Mouse (Mus musculus) heart, embryonic 15.5 days (tissue): ENCODE results near the gene Erg28. TPM values are rescaled to one million over a fixed set of nuclear protein-coding genes. Genes with fewer than 3 reads are reported as not detected.

ENCODE experiments used
- ATAC-seq: fragments of 200-750 bp; cut with Nextera tagmentation; replicated peaks from 2 replicates; pipeline ENCODE4 v1.8.0; 2017; ENCODE audit warnings: low read depth, moderate TSS enrichment; ENCODE audit not compliant: insufficient number of reproducible peaks, insufficient read depth, low FRiP score
- H3K27ac ChIP-seq: fragments of 300-500 bp; sonication (generic); 2 replicates; pipeline ENCODE4 v1.5.1; 2015; ENCODE audit warnings: mild to moderate bottlenecking, inconsistent platforms
- H3K27me3 ChIP-seq: fragments of 300-500 bp; sonication (generic); 2 replicates; pipeline ENCODE4 v1.6.1; 2015; ENCODE audit warnings: inconsistent platforms
- H3K36me3 ChIP-seq: fragments of 300-500 bp; sonication (generic); 2 replicates; pipeline ENCODE4 v1.6.1; 2015; ENCODE audit warnings: mild to moderate bottlenecking, inconsistent platforms
- H3K4me1 ChIP-seq: fragments of 300-500 bp; sonication (generic); replicated peaks from 2 replicates; pipeline ENCODE4 v1.6.1; 2015; ENCODE audit warnings: inconsistent platforms
- H3K4me2 ChIP-seq: fragments of 300-500 bp; sonication (generic); 2 replicates; pipeline ENCODE4 v1.6.1; 2015; ENCODE audit warnings: inconsistent platforms, mild to moderate bottlenecking, moderate library complexity
- H3K4me3 ChIP-seq: fragments of 300-500 bp; sonication (generic); 2 replicates; pipeline ENCODE4 v1.5.1; 2015; ENCODE audit warnings: mild to moderate bottlenecking, inconsistent platforms
- H3K9ac ChIP-seq: fragments of 300-500 bp; sonication (generic); 2 replicates; pipeline ENCODE4 v1.6.1; 2015; ENCODE audit warnings: mild to moderate bottlenecking, inconsistent platforms
- H3K9me3 ChIP-seq: fragments of 300-500 bp; sonication (generic); replicated peaks from 2 replicates; pipeline ENCODE4 v1.6.1; 2016; ENCODE audit warnings: inconsistent platforms
- WGBS: fragments of 180-500 bp; shearing (Covaris S2); methylation state at CpG from one replicate; pipeline ENCODE4 v1.1.7; 2015; ENCODE audit warnings: mixed read lengths; 5-methylcytosine and 5-hydroxymethylcytosine counted together
- polyA plus RNA-seq: library from polyadenylated mRNA; unstranded; fragments of >200 nt; fragmentation: Nextera tagmentation; extraction: Ambion mirVana; gene quantifications from 2 replicates; pipeline ENCODE4 v1.2.1, GENCODE M21; 2015

Erg28 gene
- polyA plus RNA-seq, 1 experiment from 2014 or later: 55.4 TPM

DNA sequence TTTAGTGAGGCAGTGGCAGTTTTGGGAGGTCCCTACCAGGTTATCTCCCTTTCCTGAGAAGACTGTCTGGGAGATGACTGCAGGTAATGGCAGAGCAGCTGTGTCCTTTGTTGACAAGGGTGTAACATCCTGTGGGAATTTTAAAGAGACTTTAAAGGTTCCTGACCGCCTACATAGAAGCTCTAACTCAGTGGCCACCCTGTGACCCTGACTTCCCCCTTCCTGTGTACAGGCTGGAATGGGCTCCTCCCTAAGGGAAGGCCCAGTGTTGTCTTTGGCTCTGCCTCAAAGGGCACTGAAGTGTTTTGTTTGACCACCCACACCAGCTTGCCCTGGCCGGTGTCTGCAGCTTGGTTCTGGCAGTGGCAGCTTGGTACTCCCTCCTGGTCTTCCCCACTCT lies 10.8 kb downstream of the Erg28 start:
- 36% methylated on average over 2 of the region's 2 CpGs for WGBS
- Histone ChIP-seq H3K4me2 (no peak overlapping the region), H3K27me3 (no peaks in the 10 kb centered on the region), H3K27ac (peak overlapping the region; percentile 76), H3K4me1 (peaks cover 33% of the 10 kb centered on the region), H3K9me3 (no peaks in the 10 kb centered on the region), H3K36me3 (peaks cover 26% of the 10 kb centered on the region; the same call in 1 of the 2 replicates), H3K9ac (no peak overlapping the region), H3K4me3 (no peak overlapping the region)
- peak; percentile 47; the same call in 1 of the 2 replicates for ATAC-seq

DNA sequence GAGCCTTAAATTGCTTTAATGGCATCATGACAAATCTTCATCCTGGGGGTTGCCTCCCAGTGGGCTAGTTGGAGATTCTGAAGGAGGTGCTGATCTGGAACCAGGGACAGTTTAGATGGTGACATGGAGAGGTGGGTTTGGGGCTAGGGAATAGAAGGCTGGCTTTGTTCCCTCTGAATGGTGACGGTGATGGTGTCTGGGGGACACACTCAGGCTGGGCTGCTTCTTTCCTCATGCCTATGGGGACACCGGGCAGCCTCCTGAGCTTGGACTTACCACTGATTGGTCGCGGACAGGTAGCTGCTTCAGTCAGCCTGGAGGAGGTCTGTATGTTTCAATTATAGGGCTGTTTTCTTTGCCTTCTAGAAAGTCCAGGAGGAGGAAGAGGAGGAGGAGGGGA lies 12.7 kb downstream of the Erg28 start:
- Histone ChIP-seq H3K4me3 (no peak overlapping the region), H3K27ac (no peak overlapping the region), H3K4me1 (peaks cover 29% of the 10 kb centered on the region), H3K4me2 (no peak overlapping the region), H3K27me3 (no peaks in the 10 kb centered on the region), H3K9me3 (no peaks in the 10 kb centered on the region), H3K9ac (no peak overlapping the region), H3K36me3 (peaks cover 21% of the 10 kb centered on the region; the same call in 1 of the 2 replicates)
- 93% methylated on average over 4 of the region's 4 CpGs for WGBS
- no peak for ATAC-seq

DNA sequence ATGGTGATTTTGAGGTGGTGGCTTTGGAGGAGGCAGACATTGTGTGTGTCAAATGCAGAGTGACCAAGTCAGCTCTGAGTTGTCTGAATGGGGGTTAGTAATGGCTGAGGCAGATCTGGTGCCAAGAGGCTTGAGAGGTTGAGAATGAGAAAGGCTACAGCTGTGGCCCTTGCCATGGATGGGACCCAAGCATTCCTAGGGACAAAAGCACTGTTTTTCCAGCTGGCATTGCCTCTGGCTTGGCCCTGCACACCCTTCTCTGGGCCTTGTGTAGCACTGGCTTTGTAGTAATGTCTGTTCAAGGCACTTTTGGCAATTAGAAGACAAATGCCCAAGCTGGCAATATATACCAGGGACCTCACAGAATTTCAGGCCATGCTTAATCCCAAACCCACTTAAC lies 13.4 kb downstream of the Erg28 start:
- Histone ChIP-seq H3K27ac (no peak overlapping the region), H3K9me3 (no peaks in the 10 kb centered on the region), H3K9ac (no peak overlapping the region), H3K27me3 (no peaks in the 10 kb centered on the region), H3K4me1 (peaks cover 29% of the 10 kb centered on the region), H3K4me3 (no peak overlapping the region), H3K4me2 (no peak overlapping the region), H3K36me3 (peaks cover 15% of the 10 kb centered on the region; the same call in 1 of the 2 replicates)
- no peak for ATAC-seq

DNA sequence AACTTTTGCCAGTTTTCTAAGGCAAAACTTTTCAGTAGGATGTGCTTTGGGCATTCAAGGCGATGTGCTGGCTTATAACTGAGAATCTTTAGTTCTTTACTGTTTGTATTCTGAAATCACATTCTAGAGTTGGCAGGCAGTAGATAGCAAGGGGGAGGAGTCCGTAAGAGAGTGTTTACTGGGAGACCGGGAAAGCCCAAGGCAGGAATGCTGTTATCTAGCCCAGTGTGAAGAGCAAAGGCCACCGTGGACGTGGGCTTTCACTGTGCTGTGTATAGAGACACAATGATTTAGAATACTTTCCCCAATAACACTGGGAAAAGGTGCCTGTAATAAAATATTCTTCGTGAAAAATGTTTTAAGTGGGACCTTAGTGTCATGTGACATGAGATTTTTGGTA lies 14.6 kb downstream of the Erg28 start:
- Histone ChIP-seq H3K9me3 (no peaks in the 10 kb centered on the region), H3K4me1 (peaks cover 29% of the 10 kb centered on the region), H3K36me3 (0 out of 2 replicates have a peak, but pooled peaks cover 7% of the 10 kb centered on the region), H3K27me3 (no peaks in the 10 kb centered on the region), H3K9ac (no peak overlapping the region), H3K4me3 (no peak overlapping the region), H3K4me2 (no peak overlapping the region; the same call in 1 of the 2 replicates), H3K27ac (peak overlapping the region; percentile 71)
- ATAC-seq: peak; percentile 66; the same call in 1 of the 2 replicates
- 19% methylated on average over 6 of the region's 6 CpGs for WGBS

DNA sequence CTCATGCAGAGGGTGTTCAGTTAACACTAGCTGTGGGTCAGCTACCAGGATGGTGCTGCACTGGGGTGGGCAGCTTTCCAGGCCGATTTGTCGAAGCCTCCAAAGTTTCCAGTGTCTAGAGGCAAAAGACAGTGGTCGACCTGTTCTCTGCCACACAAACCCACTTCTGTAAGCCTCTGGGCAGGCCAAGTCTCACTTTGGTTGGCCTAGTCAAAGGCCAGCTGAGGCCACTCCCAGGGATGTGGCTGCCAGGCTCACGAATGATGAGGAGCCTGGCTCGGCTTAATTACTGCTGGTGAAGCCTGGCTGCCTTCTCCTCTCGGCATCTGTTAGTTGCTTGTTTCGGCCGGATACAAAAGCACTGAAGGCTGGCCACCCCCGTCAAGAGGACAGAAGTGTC lies 24.3 kb downstream of the Erg28 start:
- Histone ChIP-seq H3K4me3 (no peak overlapping the region), H3K27me3 (no peaks in the 10 kb centered on the region), H3K9ac (no peak overlapping the region), H3K4me1 (no peaks in the 10 kb centered on the region), H3K4me2 (no peak overlapping the region), H3K27ac (no peak overlapping the region), H3K36me3 (no peaks in the 10 kb centered on the region), H3K9me3 (no peaks in the 10 kb centered on the region)
- ATAC-seq: no peak
- 58% methylated on average over 9 of the region's 9 CpGs for WGBS

DNA sequence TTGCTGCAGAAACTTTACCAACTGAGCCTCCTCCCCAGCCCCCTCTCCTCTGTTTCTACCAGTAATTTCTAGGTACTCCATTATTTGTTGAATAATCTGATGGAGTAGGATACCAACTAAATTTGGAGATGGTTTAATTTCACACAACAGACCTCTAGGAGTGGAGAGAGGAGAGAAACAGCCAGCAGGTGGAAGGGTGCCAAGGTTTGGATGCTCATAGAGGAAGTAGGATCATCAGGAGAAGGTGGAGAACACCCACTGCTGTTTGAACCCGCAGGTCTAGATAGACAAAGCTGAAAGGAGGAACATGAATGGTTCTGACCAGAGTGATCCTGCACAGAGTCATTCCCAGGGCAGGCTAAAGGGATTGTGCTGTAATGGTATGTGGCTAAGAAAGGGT lies 28.8 kb downstream of the Erg28 start:
- Histone ChIP-seq H3K36me3 (no peaks in the 10 kb centered on the region), H3K9me3 (no peaks in the 10 kb centered on the region), H3K4me3 (no peak overlapping the region), H3K27me3 (no peaks in the 10 kb centered on the region), H3K9ac (no peak overlapping the region), H3K4me1 (peaks cover 7% of the 10 kb centered on the region), H3K27ac (no peak overlapping the region), H3K4me2 (no peak overlapping the region)
- 68% methylated on average over 1 of the region's 1 CpGs for WGBS
- ATAC-seq: no peak

DNA sequence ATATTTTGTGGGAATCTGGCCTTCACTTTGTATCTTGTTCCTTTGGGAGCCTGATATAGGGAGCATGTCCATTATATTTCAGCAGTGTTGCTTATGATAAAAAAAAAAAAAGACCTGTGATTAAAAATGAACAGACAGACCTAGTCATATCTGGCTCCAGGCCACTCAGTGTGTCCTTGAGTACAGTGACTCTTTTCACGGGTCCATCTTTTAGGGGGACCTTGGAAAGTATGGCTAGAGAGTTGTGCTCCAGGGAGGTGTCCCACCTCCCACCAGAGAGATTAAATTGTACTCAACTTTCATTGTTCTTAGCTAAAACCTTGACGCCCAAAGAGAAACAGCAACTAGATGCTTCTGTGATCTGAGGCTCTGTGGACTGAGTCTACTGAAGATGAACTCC lies 30.3 kb downstream of the Erg28 start:
- no peaks in the 10 kb centered on the region for H3K36me3 ChIP-seq
- no peak overlapping the region for H3K27ac ChIP-seq
- 49% methylated on average over 2 of the region's 2 CpGs for WGBS
- H3K4me3 ChIP-seq: no peak overlapping the region
- H3K27me3 ChIP-seq: no peaks in the 10 kb centered on the region
- no peak overlapping the region for H3K9ac ChIP-seq
- no peak for ATAC-seq
- no peak overlapping the region for H3K4me2 ChIP-seq
- H3K4me1 ChIP-seq: peaks cover 7% of the 10 kb centered on the region
- H3K9me3 ChIP-seq: no peaks in the 10 kb centered on the region

DNA sequence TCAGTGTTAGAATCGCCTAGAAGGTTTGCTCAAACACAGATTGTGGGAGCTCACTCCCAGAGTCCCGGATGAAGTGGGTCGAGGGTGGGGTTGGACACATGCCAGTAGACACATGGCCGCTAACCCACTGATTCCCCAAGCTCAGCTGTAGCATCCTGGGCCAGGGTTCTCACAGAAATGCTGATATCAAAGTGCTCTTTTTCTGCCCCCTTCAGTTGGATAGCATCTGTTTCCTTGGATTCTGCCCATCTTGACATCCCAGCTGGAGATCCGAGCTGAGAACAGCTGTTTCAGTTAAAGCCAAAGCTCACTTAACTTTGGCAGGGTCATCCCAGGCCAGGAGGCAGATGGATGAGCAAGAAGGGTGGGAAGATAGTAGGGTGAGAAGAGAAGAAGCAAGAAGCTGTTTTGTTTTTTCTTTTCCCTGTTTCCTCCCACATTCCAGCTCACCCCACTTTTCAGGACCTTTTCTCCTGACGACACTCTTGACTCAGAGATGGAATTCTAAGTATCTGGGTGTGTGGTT lies 31.5 kb downstream of the Erg28 start:
- Histone ChIP-seq H3K27ac (no peak overlapping the region), H3K9me3 (no peaks in the 10 kb centered on the region), H3K36me3 (no peaks in the 10 kb centered on the region), H3K4me3 (no peak overlapping the region), H3K4me1 (peaks cover 7% of the 10 kb centered on the region), H3K4me2 (no peak overlapping the region), H3K9ac (no peak overlapping the region), H3K27me3 (no peaks in the 10 kb centered on the region)
- no peak for ATAC-seq
- WGBS: 40% methylated on average over 6 of the region's 6 CpGs

DNA sequence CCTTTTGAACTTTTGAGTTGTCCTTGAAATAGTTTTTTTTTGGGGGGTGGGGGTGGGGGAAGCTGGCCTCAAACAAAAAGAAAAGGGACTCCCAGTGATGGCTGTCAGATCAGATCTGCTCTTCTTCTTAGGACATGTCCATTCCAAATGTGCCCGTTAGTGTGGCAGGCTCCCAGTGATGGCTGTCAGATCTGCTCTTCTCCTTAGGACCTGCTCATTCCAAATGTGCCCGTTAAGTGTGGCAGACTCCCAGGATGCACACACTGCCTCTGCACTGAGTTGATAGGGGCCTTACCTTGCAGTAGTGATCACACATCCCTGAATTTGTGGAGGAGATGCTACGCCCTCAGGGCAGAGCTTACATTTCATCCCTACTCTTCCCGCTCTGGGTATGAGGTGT lies 32.2 kb downstream of the Erg28 start:
- WGBS: 76% methylated on average over 4 of the region's 4 CpGs
- no peaks in the 10 kb centered on the region for H3K36me3 ChIP-seq
- no peak overlapping the region for H3K4me3 ChIP-seq
- no peaks in the 10 kb centered on the region for H3K27me3 ChIP-seq
- no peak overlapping the region for H3K27ac ChIP-seq
- no peak for ATAC-seq
- peaks cover 7% of the 10 kb centered on the region for H3K4me1 ChIP-seq
- H3K9ac ChIP-seq: no peak overlapping the region
- no peaks in the 10 kb centered on the region for H3K9me3 ChIP-seq
- no peak overlapping the region for H3K4me2 ChIP-seq

DNA sequence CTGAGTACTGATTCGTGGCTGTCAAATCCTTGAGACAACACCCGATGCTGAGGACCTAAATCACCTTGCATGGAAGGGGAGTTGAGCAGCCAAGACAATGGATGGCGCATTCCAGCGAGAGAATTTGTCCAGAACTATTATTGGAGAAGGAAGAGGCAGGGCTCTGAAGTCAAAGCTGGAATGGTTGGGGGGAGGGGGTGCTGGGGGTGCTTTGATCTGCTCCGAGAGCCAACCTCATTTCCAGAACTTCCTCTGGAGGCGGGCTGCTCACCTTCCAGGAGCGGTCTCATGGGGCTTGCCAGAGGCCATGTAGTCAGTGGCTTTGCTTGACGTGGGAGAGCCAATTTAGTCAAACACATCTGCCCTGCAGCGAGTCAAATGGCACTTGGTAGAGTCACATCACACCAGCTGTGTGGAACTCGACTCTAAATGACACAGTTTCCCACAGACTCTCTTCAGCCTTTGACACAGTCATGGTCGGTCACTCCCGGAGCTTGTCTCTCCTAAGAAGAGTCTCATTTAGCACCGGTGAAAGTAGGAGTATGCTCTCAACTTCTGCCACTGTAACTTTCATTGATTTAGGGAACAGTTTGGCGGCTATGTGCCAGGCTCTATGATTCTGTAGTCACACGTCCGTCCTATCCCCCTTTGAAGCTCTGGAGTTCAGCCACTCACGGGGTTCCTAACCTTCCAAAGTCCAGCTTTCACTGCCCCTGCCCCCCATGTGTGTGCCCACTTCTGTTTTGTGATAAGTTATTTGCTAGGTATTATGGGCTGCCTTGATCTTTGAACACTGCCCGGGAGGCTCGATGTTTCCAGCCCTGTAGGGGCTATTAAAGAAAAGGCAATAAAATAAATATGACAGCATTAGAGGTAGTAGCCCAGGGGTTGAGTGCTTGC lies 39.2 kb downstream of the Erg28 start:
- H3K9ac ChIP-seq: no peak overlapping the region
- H3K36me3 ChIP-seq: no peaks in the 10 kb centered on the region
- H3K27me3 ChIP-seq: no peaks in the 10 kb centered on the region
- H3K4me1 ChIP-seq: no peaks in the 10 kb centered on the region
- 69% methylated on average over 19 of the region's 19 CpGs for WGBS
- H3K4me2 ChIP-seq: no peak overlapping the region
- H3K27ac ChIP-seq: no peak overlapping the region
- no peak overlapping the region for H3K4me3 ChIP-seq
- ATAC-seq: no peak
- H3K9me3 ChIP-seq: no peaks in the 10 kb centered on the region

DNA sequence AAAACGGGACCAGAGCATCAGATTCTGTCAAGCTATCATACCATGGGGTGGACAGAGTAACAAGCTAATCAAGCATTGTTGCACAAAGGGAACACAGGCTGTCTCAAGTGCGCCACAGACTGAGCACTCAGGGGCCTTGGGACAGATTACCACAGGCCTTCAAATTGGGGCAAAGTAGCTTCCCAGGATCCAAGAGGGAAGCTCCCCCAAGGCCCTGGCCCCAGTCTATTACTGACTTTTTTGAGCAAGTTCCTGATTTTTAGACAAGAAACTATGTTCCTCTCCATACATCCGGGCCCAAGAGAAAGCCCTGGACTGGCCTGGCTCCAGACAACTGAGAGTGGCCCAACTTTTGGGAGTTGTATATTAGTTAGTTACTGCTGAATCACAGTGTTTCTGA lies 42.7 kb downstream of the Erg28 start:
- 83% methylated on average over 3 of the region's 3 CpGs for WGBS
- no peaks in the 10 kb centered on the region for H3K27me3 ChIP-seq
- ATAC-seq: no peak

DNA sequence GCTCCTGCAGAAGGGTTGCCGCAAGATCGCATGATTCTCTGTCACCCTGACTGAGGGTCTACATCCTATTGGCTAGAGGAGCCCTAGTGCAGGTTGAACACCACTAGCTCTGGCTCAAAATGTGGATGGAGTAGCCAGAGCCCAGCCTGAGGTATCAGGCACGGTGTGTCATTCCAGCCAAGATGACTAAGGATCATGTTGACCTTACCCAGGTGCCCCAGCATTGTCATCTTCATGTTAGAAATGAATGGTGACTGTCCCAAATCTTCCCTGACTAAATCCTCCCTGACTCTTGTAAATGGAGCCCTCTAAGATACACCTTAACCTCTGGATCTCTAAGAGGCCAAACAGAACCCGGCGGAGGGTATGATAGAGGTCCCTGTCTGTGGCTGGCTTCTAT lies 44.6 kb downstream of the Erg28 start:
- 85% methylated on average over 5 of the region's 5 CpGs for WGBS
- H3K27ac ChIP-seq: no peak overlapping the region

More for the DNA sequence above, 42.7 kb downstream of the Erg28 start:
- Histone ChIP-seq H3K27ac (no peak overlapping the region), H3K9me3 (no peaks in the 10 kb centered on the region), H3K9ac (no peak overlapping the region), H3K4me2 (no peak overlapping the region), H3K36me3 (no peaks in the 10 kb centered on the region), H3K4me3 (no peak overlapping the region), H3K4me1 (no peaks in the 10 kb centered on the region)

More for the DNA sequence above, 44.6 kb downstream of the Erg28 start:
- no peaks in the 10 kb centered on the region for H3K9me3 ChIP-seq
- H3K9ac ChIP-seq: no peak overlapping the region
- H3K4me1 ChIP-seq: no peaks in the 10 kb centered on the region
- ATAC-seq: no peak
- no peaks in the 10 kb centered on the region for H3K36me3 ChIP-seq
- no peaks in the 10 kb centered on the region for H3K27me3 ChIP-seq
- H3K4me2 ChIP-seq: no peak overlapping the region
- no peak overlapping the region for H3K4me3 ChIP-seq
